Mouse (Mus musculus) adrenal gland, adult 2 months (tissue): ENCODE results near the gene Natd1. TPM values are rescaled to one million over a fixed set of nuclear protein-coding genes. Genes with fewer than 3 reads are reported as not detected.

Experiments used
- DNase-seq: peaks from one replicate; pipeline ENCODE4 v3.0.0; 2021
- long read RNA-seq: library from polyadenylated mRNA; stranded (forward); transcript quantifications from one replicate; pipeline ENCODE4 v2.0.0, GENCODE M21; 2021
- polyA plus RNA-seq: library from polyadenylated mRNA; depleted of rRNA; stranded (reverse); fragments of >200 nt; gene quantifications from 2 replicates; pipeline ENCODE4 v1.2.3, GENCODE M21; 2012; rRNA removed
- total RNA-seq, 2 experiments: library from RNA; stranded (reverse); gene quantifications; 2 replicates each; pipeline ENCODE4 v1.2.3; 2021

Gene Natd1
- total RNA-seq (10 to 100 TPM; 17.7 to 20.1 TPM), polyA plus RNA-seq (38.3 and 40.9 TPM in 2 replicates)
- long read RNA-seq, full-length matches to known transcripts: 7 of 9 reads
- long read RNA-seq, partial matches to known transcripts: 0 of 9 reads
- long read RNA-seq, other reads (novel, unspliced or antisense): 2 of 9 reads

DNA sequence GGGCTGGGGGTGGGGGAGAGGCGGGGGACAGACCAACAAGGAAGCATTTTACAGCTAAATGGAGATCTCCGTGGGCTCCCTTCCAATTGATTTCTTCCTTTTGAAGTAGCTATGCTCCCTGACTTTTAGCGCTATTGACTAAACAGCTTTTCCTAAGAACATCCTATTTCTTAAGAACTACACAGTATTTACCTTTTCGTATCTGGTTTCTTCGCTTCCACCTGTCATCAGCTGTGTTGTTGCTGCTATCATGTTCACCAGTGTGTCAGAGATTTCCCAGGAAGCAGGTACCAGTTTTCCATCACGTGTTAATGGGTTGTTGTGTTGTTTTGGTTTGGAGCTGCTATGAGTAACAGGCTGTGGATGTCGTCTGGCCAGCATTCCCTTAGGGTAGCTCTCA is at the start of gene Natd1:
TSS of gene Natd1 (minus strand) at position 260 of the 400 bp plus-strand sequence.
- no peak for DNase-seq

DNA sequence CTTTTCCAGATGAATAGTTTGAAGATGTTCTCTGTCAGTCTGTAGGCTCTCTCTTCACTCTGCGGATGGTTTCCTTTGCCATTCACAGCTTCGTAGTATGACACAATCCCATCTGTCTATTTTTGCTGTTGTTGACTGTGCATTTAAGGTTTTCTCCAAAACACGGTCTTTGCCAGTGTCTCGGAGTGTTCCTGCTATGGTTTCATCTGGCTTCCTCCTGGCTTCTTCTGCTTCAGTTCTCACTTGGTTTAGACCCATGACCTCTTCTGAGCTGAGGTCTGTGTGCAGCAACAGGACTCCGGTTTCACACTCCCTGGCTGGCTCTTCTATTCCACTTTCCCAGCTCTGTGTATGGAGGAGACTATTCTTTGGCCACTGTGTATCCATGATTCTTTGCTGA is 48.2 kb upstream of the Natd1 start:
- no peak for DNase-seq

DNA sequence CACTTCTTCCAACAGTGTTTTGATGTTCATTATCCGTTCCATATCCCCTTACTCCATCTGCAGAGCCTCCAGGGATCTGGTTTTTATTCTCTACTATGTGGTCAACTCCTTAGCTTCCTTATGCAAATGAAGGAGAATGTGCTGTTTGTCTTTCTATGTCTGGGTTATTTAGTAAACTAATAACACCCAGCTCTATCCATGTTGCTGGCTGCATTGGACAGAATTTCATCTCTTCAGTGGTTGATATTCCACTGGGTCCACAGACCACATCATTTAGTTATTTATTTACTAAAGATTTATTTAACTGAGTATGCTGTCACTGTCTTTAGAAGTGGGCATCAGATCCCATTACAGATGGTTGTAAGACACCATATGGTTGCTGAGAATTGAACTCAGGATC is 46.6 kb upstream of the Natd1 start:
- DNase-seq: no peak

DNA sequence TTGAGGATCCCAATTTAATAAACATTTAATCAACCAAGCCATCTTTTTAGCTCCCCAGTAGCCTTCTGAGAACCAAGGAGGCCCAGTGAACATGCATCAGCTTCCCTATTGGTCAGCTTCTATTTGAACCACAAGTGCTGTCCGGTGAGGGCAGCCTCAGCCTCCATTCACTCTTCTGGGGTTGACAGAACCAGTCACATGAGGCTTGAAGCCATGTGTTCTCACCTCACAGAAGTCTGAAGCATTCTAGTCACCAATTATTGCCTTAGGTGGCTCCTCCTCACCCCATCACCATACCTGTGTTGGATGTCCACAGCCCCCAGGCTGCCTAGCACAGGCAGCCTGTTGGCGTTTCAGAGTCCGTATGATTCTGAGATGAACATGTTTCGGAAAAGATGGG is 44.4 kb upstream of the Natd1 start:
- DNase-seq: no peak

DNA sequence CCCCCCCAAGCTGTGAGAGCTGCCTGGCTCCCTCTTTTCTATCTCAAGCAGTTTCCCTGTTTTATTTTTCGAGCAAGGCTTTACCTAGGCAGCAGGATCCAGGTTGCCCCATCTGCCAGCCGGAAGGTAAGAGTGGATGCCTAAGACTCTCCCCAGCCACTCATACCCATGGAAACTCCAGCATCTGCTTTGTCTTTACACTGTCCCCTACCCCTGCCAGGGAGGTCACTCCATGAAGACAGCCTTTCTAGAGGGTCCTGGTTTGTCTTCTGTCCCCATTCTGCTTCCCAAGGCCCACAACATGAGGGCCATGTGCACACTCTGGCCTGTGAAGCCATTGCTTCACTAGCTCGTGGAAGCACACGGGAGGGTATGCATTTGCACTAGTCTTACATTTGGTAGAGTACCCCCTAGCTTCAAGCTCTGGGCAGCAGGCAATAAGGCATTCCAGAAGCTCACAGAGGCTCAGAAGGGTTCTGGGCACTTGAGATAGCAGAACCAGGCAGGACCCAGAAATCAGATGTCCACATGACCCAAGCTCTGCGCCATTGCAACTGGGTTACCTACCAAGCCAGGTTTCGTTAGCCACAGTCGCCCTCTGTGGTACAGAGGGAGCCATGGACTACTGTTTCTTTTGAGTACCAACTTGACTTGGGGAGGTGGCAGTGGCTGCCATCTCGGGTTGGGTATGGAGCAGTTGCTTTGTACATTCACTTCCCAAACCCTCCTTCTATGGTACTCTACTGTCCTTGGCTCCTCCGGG is 41.3 kb upstream of the Natd1 start:
- DNase-seq: no peak

DNA sequence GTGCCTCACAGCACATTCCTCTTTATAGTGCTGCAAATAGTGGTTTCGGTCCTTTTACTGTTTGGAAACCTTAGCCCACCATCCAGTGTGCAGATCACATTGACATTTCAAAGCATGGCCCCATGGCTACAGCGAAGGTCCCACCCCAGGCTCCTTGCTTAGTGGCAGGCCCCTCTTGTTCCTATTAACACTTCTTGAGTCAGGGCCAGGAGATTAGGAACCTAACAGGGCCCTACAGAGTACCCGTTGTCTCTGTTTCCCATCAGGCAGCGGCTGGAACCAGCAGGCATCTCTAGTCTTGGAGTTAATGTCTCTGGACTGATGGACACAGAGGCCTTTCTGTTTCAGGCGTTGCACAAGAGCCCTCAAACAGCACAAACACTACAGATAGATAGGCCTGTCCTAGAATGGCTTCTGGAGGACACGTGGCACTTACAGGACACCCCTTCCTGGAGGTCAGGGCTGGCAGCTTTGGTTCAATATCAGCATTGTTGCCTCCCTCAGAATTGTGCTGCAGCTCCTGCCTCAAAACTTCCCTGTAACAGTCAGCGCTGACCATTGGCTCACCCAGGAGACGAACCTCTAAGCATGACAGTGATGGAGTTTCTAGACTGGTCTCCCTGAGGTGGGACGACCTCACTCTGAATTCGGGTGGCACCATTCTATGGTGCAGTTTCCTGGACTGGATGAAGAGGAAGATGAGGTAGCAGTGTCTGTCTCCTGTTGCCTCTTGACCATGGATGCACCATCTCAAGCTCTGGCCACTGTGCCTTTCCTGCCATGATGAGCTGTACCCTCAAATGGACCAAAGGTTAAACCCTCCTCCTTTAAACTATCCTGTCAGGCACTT is 39.9 kb upstream of the Natd1 start:
- DNase-seq: no peak

DNA sequence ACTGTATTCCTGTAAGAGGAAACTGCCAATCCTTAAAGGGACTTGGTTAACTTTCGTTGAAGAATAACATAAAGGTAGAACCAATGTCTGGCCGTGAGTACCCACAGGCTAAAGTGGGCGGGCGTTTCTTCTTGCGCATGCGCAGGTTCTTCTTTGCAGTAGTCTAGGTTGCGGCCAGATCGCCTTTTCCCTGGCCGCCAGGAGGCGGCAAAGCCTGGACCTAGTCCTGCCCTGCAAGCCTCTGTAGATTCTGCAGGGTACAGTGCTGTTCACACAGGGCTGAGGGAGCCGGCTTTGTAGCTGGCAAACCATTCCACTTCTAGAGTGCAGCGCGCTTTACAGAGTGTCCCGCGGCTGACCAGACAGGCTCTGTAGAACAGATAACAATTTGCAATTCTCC is 39.3 kb upstream of the Natd1 start:
- DNase-seq: peak; percentile 91

DNA sequence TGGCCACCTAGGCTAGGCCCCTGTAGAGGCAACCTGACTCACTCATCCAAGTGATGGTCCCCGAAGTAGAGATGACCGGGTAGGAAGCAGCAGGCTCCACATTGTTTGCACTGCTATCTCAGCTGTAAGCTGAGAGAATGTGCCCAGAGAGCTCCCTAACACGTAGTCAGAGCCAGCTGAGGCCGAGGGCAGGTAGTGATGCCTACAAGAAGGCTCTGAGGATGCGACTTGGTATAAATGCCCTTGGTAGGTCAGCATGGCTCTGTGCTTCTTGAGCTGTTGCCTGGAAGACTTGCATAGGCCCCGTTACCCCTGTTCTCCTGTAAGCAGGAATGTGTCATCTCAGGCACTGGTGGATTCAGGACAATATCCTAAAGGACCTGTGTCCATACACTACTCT is 38.4 kb upstream of the Natd1 start:
- no peak for DNase-seq

DNA sequence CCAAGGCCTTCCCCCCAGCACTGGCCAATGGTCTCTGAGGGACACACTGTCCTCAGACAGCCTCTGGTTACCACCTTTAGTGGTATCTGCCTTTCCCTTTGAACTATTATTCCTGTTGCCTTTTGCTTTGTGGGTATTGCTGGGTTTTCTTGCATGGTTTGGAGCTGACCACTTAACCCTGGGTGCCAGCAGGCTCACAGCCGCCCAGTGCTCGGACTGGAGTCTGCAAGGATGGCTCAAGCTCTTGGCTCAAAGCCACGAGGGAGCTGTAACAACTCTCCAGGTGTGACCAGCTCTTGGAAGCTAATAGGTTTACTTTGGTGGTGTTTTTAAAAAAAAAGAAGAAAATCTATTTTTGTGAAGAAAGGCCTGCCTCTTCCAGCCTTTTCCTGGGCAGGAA is 37.8 kb upstream of the Natd1 start:
- no peak for DNase-seq

DNA sequence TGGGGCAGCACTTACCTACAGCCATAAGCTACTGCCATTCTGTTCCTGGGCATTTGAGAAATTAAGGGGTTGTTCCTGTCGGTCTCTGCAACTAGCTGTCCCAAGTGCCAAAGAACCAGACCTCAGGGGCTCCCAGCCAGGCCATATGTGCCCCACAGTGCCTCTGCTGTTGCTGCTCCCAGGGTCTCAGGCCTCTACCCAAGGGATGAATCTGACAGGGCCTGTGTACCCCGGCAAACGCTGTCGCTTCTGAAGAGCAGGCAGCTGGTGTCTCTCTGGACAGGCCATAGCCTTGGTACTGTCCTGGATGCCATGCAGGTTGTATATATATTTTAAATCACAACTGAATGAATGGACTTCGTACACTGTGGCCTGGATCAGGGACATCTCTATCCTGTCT is 37.3 kb upstream of the Natd1 start:
- no peak for DNase-seq

DNA sequence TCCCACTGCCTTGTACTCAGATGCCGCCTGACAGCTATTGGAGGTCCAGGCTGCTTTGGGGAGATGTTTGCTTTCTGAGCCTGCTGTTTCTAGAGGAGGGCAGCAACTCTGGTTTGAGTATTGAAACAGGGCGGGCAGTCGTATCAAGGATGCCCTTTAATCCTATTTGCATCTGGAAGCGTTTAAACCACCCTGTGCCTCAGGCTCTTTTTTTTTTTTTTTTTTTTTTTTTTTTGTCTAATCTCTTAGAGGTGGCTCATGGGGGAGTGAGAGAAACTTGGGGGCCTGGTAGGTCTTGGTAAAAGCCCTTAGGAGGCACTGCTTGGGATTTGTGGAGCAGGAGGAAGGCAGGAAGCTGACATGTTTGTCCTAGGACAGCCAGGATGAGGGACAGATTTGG is 30.5 kb upstream of the Natd1 start:
- no peak for DNase-seq

DNA sequence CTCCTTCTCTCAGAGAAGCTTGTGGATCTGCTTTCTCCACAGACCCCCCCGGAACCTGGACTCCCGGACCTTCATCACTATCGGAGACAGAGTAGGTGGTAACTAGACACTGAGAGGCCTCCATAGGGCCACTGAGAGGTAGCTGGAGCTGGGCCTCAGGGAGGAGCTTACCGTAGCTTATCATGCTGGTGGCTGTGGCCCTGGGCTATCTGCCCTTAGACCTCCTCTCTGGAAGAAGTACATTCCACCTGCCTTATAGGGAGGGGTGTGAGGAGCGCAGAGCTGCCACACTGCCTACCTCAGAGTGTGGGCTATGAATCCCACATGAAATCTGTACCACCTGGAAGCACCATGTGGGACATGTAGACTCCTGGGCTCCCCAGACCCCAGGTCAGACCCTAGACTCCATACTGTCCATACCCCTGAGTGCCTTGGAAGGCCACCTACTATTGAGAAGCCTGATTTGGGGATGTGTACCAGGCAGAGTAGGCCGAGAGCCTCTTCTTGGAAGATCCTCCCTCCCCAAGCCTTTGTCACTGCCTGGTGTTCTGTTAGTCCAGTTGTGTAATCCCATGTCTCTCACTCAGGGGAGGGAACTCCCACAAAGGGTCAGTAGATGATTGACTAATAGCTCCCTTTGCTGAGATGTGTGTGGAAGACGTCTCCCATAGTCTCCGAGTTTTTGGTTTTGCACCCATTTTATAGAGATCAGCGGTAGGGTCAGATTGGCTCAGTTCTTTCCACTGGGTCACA is 27.9 kb upstream of the Natd1 start:
- no peak for DNase-seq

DNA sequence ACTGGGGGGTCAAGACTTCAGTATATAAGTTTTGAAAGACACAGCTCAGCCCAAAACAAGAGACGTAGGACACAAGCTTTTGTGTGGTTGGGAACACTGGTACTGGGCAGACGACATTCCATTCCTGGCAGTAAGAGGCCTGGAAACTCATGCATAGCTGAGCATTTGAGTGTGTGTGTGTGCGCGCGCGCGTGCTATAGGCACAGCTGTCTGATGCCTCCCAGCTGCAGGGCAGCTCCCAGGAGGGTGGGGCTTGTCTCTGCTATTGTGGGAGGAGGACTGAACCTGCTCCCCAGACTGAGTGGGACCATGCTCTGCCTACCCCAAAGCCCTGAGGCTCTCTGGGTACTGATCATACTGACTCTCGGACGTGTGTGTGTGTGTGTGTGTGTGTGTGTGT is 26.8 kb upstream of the Natd1 start:
- DNase-seq: no peak

DNA sequence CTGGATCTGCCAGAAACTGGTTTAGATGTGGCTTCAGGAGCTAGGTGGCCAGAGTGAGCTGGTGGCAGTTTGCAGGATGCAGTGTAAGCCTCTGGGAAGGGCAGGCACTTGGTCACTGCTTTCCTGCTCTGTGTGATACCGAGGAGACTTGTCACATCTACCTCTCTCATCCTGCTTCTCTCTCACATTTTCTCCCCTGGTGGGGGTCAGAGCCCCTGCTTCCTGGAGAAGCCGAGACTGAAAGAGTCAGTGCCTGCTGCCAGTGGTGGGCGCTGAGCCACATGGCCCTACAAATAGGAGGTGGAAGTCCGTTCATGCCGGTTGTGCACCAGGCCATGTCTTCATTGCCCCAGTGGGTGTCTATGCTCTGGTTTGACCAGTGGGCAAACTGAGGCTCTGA is 26.0 kb upstream of the Natd1 start:
- DNase-seq: peak; percentile 1

DNA sequence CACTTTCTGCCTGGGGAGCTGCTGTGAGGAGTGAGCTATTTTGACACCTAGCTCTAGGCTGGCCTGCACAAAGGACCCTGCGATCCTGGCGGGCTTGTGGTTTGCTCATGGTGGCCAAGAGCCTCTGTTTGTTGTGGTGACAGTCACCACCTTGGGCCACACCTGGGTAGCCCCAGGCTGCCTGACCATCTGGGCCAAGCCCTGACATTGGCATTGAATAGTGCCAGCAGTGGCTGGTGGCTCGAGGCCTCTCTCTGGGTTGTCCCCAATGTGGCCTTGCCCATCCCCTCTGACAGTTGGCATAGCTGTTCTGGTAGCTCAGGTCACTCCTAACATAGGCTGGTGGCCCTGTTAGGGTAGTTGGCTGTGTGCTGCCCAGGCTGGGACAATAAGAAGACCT is 24.9 kb upstream of the Natd1 start:
- DNase-seq: peak; percentile 2

DNA sequence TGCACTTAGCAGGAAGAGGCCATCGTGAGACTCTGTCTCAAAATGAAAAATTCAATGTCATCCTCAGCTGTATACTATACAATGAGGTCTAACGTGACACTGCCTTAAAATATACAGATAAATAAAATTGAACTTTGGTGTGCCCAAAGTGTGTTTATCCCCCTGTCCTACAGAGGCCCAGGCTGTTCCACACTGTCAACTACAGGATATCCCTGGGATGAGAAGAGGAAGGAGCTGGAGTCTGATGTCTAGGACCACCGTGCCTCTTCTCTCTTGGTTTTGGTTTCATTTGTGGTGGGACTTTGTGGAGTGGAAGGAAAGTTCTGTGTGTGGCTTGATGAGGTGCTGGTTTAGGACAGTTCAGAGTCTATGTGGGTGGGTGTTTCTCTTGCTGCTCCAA is 23.1 kb upstream of the Natd1 start:
- no peak for DNase-seq

DNA sequence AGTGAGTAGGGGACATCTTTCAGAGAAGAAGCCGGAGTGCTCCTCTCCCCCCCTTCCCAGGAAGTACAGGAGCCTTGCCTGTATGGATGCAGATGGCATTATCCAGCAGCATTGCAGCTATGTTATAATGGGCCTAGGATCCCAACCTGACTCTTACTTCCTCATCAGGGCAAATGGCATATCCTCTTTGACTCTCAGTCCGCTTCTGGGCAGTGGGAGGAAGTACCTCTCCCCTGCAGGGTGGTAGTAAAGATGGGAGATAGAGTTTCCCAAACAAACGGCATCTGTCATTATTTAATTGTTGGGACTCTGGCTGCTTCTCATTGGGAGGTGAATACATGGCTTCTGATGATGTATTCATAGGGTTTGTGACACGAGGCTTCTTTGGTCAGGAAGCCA is 21.4 kb upstream of the Natd1 start:
- no peak for DNase-seq

DNA sequence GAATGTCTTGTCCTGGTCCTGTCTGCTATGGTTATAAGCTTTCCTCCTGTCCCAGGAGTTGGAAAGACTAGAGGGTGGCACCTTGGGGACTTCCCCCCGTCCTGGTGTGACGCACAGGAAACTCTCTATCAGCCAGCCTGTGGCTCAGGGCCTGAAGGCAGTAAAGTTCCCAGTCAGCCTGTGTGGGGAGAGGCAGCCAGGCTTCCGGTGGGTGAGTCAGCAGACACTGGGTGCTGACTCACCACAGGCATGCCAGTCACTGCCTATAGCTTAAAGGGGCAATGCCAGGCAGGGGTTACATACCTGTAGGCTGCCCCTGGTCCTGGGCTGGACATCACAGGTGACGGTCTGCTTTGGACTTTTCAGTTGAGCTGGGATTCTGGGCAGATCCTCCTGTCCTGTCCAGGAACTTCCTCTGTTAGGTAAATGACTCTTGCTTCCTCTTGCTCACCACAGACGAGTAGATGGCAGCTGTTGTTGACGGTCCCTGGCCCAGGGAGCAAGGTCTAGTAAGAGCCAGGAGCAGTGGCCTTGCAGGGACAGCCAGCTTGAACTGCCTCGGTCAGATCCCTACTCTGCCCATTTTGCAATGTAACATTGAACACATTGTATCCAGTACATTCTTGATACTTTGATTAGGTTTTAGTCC is 20.9 kb upstream of the Natd1 start:
- DNase-seq: peak; percentile 94

DNA sequence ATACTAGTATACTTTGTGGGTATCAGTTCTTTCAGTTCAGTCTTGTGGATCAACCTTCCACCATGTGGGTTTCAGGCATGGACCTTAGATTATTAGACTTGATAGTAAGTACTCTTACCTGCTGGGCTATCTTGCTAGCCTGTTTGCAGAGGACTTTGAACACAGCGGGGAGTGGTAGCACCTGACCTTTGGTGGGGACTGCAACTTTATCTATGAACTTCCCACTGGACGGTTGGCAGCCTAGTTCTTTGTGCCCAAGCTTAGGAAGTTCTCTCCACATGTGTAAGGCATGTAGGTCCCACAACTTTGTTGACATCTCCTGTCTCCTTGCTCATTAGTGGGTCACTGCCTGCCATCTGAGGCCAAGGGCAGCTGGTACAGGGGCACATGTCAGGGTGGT is 20.2 kb upstream of the Natd1 start:
- DNase-seq: peak; percentile 26

DNA sequence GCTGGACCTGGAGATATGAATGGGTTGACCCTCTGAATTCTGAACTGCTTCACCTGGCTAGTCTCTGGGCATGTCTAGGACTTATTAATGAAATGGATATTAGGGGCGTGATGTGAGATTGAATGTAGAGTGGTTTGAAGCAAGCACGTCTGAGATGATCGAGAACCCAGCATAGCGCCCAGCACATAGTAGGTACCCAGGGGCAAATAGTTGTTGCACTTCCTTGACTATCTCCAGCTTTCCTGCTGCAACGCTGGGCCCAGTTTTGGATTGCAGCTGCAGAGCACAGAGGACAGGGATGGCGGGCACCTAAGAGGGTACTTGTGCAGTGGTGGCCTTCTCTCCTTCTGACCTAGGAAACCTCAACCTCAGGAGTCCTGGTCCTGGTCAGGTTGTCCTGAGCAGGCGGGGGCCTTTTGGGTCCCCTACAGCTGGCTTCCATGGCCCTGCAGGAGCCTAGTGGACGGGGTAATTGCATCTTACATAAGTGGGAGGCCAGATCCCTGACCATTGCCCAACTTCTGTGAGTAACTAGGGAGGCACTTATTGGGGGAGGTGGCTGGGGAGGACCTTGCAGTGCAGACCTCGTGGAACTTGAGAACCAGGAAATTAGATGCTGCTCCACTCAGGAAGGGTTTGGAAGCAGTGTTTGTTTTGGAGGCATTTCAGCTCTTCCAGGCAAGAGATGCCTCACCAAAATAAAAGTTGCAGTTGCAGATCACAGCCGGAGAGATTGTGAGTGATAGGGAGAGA is 18.8 kb upstream of the Natd1 start:
- peak; percentile 89 for DNase-seq

DNA sequence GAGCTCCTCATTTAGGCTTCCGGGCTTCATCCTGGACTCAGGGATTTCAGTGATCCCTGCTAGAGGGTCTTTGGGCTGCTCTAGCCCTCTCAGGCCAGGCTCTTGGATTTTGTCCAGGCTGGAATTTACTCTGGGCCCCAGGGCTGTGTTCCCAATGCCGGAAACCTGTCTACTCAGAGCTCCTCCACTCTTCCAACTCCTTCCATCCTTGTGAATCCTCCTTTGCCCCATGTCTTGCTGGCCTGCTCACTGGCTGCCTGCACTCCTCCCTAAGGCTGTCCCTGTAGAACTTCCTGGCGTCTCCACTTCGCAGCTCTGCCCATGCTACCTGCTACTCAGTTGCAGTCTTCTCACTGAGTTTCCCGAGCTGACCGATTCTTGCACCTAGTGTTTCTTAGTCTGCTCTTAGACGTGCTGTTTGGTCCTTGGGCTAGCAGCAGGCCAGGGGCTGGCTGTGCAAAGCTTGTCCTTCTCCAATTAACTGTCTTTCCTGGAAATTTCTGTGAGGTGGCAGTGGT is 18.0 kb upstream of the Natd1 start:
- peak; percentile 45 for DNase-seq
